Mouse (Mus musculus) ES-CJ7 (cell line): ENCODE measurements around the gene Hist1h2bq.
A peak's percentile ranks its signal among the peaks of the same experiment; 100 is the strongest.
"Not testable (repeated sequence)": the region's sequence is repeated elsewhere in the genome, so short reads cannot be mapped to it uniquely, and the experiment has no call there.

Experiments used
- DNase-seq: peaks from one replicate; pipeline ENCODE4 v3.0.0; 2011; ENCODE audit warnings: low read depth, low spot score

Hist1h2bq gene

GRCm38 (mm10) chr13:21810073-21810472 is at the start of gene Hist1h2bq, which contains the start of gene Hist1h2ao:
Hist1h2bq (minus strand) TSS chr13:21810197.
Hist1h2ao (plus strand) TSS chr13:21810465.
- not testable (repeated sequence) for DNase-seq

GRCm38 (mm10) chr13:21855698-21856162 is 45.7 kb upstream of the Hist1h2bq start:
- peak; percentile 71 for DNase-seq

- DNase-seq, result peak; percentile 87
These were observed 45.1 kb upstream of the Hist1h2bq start for GRCm38 (mm10) chr13:21855146-21855545.

- no peak for DNase-seq
These were observed 42.4 kb upstream of the Hist1h2bq start for GRCm38 (mm10) chr13:21852215-21852945.

- DNase-seq, result peak; percentile 43
These were observed 40.7 kb upstream of the Hist1h2bq start for GRCm38 (mm10) chr13:21850696-21851095.

GRCm38 (mm10) chr13:21847883-21848282 is 37.9 kb upstream of the Hist1h2bq start:
- peak; percentile 59 for DNase-seq

GRCm38 (mm10) chr13:21846356-21846755 is 36.4 kb upstream of the Hist1h2bq start:
- not testable (repeated sequence) for DNase-seq

GRCm38 (mm10) chr13:21840508-21840907 is 30.5 kb upstream of the Hist1h2bq start:
- not testable (repeated sequence) for DNase-seq

- not testable (repeated sequence) for DNase-seq
These were observed 23.5 kb upstream of the Hist1h2bq start, which contains the start of the genes Hist1h2ap and Hist1h2br for GRCm38 (mm10) chr13:21833461-21833860. Hist1h2ap (minus strand) TSS chr13:21833507. Hist1h2br (plus strand) TSS chr13:21833743.

GRCm38 (mm10) chr13:21831418-21832394 is 21.7 kb upstream of the Hist1h2bq start, which contains the start of gene Hist1h4n:
Hist1h4n (minus strand) TSS chr13:21832196.
- not testable (repeated sequence) for DNase-seq

GRCm38 (mm10) chr13:21830344-21830743 is 20.3 kb upstream of the Hist1h2bq start:
- no peak for DNase-seq

- peak; percentile 74 for DNase-seq
These were observed 18.5 kb upstream of the Hist1h2bq start for GRCm38 (mm10) chr13:21828511-21828910.

DNA sequence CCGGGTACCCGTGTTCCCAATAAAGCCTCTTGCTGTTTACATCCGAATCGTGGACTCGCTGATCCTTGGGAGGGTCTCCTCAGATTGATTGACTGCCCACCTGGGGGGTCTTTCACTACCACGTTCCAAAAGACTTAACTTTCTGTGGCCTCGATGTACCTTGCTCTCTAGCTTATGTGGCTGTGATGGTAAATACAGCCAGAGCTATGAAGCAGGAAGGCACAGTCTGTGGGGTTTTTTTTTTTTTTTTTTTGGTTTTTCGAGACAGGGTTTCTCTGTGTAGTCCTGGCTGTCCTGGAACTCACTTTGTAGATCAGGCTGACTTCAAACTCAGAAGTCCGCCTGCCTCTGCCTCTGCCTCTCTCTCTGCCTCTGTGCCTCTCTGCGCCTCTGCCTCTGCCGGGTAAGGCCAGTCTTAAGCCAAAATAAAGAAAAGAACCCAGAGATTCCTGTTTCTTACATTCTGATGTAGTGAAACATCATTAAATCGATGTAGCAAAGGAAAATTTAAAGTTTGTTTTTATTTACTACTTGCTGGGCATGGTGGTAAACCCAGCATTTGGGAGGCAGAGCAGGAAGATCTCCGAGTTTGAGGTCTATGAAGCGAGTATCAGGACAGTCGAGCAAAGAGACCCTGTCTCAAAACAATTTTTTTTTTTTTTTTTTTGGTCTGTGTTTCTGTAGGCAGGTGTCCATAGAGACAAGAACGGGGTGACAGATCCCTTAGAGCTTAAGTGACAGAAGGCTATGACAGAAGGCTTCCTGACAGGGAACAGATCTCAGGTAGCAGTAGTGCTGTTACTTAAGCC is 10.3 kb upstream of the Hist1h2bq start:
- not testable (repeated sequence) for DNase-seq

DNA sequence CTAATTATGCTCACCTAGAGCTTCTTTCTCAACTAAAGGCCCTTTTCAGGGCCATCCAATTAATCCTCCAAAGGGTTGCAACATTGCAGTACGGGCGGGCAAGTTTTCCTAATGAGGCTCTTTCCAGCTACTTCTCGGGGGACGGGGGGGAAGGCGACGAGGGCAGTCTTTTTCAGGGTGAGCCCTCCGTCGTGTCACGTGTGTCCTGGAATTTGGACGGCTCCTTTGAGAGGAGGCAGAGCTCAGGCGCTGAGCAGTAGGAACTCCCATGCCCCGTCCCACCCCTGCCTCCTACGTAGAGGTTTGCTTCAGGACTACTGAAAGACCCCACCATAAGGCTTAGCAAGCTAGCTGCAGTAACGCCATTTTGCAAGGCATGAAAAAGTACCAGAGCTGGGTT is 2.1 kb upstream of the Hist1h2bq start:
- DNase-seq, result not testable (repeated sequence)

GRCm38 (mm10) chr13:21811539-21811938 is 1.5 kb upstream of the Hist1h2bq start, which contains the start of gene Hist1h4m:
Hist1h4m (plus strand) TSS chr13:21811746.
- not testable (repeated sequence) for DNase-seq

- DNase-seq, result not testable (repeated sequence)
These were observed 1.1 kb upstream of the Hist1h2bq start for GRCm38 (mm10) chr13:21811074-21811473.

DNA sequence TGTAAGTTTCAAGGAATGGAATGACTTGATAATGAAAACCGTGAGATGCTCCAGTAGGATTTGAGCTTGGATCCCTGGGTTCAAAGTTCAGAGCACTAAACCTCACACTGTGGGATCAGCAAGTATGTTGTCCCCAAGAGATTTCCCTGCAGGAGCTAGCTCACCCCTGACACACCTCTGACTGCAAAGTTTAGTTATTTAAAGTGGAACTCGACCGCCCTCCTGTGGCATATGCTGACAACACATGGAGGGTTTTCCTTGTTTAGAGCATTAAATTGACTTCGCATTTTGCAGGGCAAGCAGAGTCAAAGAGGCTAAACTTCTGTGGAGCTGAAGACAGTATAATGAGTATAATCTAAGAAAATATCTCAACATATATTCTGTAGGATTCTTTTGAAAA is 6.9 kb downstream of the Hist1h2bq start:
- DNase-seq, result not testable (repeated sequence)

- DNase-seq, result not testable (repeated sequence)
These were observed 12.8 kb downstream of the Hist1h2bq start for GRCm38 (mm10) chr13:21797163-21797562.

GRCm38 (mm10) chr13:21795584-21795983 is 14.4 kb downstream of the Hist1h2bq start:
- peak; percentile 73 for DNase-seq

DNA sequence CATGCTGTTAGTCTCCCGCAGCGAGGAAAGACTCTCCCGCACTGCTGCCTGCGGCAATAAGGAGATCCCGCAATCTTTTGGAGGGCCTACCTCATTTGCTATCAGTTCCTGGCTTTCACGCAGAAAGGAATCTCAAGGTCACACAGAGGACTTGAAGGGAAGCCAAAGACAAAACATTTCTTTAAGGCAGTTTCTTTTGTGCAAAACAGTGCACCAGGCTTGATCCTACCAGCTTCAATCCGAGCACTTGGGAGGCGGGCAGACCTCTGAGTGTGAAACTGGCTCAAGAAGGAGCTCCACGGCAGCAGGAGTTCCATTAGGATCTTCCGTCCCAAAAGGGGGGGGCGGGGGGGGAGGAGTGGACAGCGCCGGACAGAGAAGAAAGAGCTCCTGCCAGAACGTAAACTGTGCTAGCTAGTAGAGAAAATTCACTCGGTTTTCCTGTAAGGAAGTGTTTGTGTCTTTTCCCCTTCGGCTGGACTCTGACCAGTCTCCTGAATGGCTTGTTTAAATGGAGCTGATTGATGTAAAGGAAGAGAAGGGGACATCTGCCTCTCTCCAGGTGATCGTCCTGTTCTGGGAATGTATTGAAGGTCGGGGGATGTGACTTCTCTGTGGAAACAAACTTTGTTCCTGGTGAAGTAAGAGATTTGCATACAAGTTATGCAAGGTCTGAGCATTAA is 19.3 kb downstream of the Hist1h2bq start:
- DNase-seq, result peak; percentile 85
